Mouse (Mus musculus) midbrain, embryonic 11.5 days (tissue): ENCODE measurements around the gene Psma1. TPM values are rescaled to one million over a fixed set of nuclear protein-coding genes. Genes with fewer than 3 reads are reported as not detected.
A peak's percentile ranks its signal among the peaks of the same experiment; 100 is the strongest.

Source experiments
- ATAC-seq: fragments of 200-750 bp; cut with Nextera tagmentation; 2 replicates; pipeline ENCODE4 v1.8.0; 2017; ENCODE audit warnings: moderate TSS enrichment, moderate library complexity; ENCODE audit not compliant: low FRiP score
- DNase-seq: peaks from one replicate; pipeline ENCODE4 v3.0.0; 2015; ENCODE audit warnings: low spot score; ENCODE audit errors: missing footprints
- H3K27ac ChIP-seq: fragments of 300-500 bp; sonication (generic); 2 replicates; pipeline ENCODE4 v1.5.1; 2014; ENCODE audit warnings: low read depth, low read length
- H3K27me3 ChIP-seq: fragments of 300-500 bp; sonication (generic); 2 replicates; pipeline ENCODE4 v1.6.1; 2014; ENCODE audit warnings: mild to moderate bottlenecking, low read length, moderate library complexity, mixed read lengths; ENCODE audit not compliant: control insufficient read depth, insufficient read depth
- H3K36me3 ChIP-seq: fragments of 300-500 bp; sonication (generic); 2 replicates; pipeline ENCODE4 v1.6.1; 2014; ENCODE audit warnings: mild to moderate bottlenecking, low read length, moderate library complexity, mixed read lengths; ENCODE audit not compliant: control insufficient read depth, insufficient read depth
- H3K4me1 ChIP-seq: fragments of 300-500 bp; sonication (generic); 2 replicates; pipeline ENCODE4 v1.6.1; 2014; ENCODE audit warnings: low read length; ENCODE audit not compliant: control insufficient read depth, insufficient read depth
- H3K4me2 ChIP-seq: fragments of 300-500 bp; sonication (generic); 2 replicates; pipeline ENCODE4 v1.6.1; 2014; ENCODE audit warnings: mild to moderate bottlenecking, moderate library complexity
- H3K4me3 ChIP-seq: fragments of 300-500 bp; sonication (generic); 2 replicates; pipeline ENCODE4 v1.5.1; 2014; ENCODE audit warnings: low read depth, low read length
- H3K9ac ChIP-seq: fragments of 300-500 bp; sonication (generic); 2 replicates; pipeline ENCODE4 v1.6.1; 2014; ENCODE audit warnings: low read length
- H3K9me3 ChIP-seq: fragments of 300-500 bp; sonication (generic); 2 replicates; pipeline ENCODE4 v1.6.1; 2016; ENCODE audit warnings: low read length; ENCODE audit not compliant: control insufficient read depth
- WGBS: fragments of 180-500 bp; shearing (Covaris S2); extraction: QIAGEN DNeasy Blood & Tissue Kit; methylation state at CpG from one replicate; pipeline ENCODE4 v1.1.7; 2014; 5-methylcytosine and 5-hydroxymethylcytosine counted together
- polyA plus RNA-seq: library from polyadenylated mRNA; unstranded; fragments of >200 nt; fragmentation: Nextera tagmentation; extraction: Ambion mirVana; gene quantifications from 2 replicates; pipeline ENCODE4 v1.2.1, GENCODE M21; 2014

The Psma1 gene
- 489 and 490 TPM in 2 replicates for polyA plus RNA-seq

GRCm38 (mm10) chr7:114276005-114276752, at the start of gene Psma1:
Gene Psma1, minus strand, starts transcription at chr7:114276118.
- H3K4me1 ChIP-seq, result peaks cover 9% of the 10 kb centered on the region; the same call in 1 of the 2 replicates
- under 1% methylated on average over 39 of the region's 39 CpGs for WGBS
- peak within 1 kb of the TSS; percentile 76 for H3K4me3 ChIP-seq
- peaks cover 6% of the 10 kb centered on the region for H3K36me3 ChIP-seq
- ATAC-seq (peak; percentile 94), DNase-seq (peak; percentile 100)
- no peaks in the 10 kb centered on the region for H3K9me3 ChIP-seq
- H3K4me2 ChIP-seq, result peak within 1 kb of the TSS; percentile 78
- no peaks in the 10 kb centered on the region for H3K27me3 ChIP-seq
- H3K27ac ChIP-seq, result no peak within 1 kb of the TSS
- H3K9ac ChIP-seq, result peak within 1 kb of the TSS; percentile 91

GRCm38 (mm10) chr7:114323527-114323926, 47.6 kb upstream of the Psma1 start:
- 78% methylated on average over 1 of the region's 1 CpGs for WGBS

GRCm38 (mm10) chr7:114322531-114323441, 46.9 kb upstream of the Psma1 start:
- 80% methylated on average over 9 of the region's 9 CpGs for WGBS
- Histone ChIP-seq H3K36me3 (no peaks in the 10 kb centered on the region), H3K9me3 (no peaks in the 10 kb centered on the region), H3K4me3 (no peak overlapping the region), H3K4me2 (no peak overlapping the region), H3K27me3 (no peaks in the 10 kb centered on the region), H3K4me1 (no peaks in the 10 kb centered on the region), H3K27ac (no peak overlapping the region), H3K9ac (no peak overlapping the region)
- DNase-seq (no peak), ATAC-seq (no peak)

More at GRCm38 (mm10) chr7:114323527-114323926, 47.6 kb upstream of the Psma1 start:
- no peak overlapping the region for H3K27ac ChIP-seq
- no peaks in the 10 kb centered on the region for H3K4me1 ChIP-seq
- DNase-seq, result no peak
- H3K4me3 ChIP-seq, result no peak overlapping the region
- no peak for ATAC-seq
- H3K4me2 ChIP-seq, result no peak overlapping the region
- H3K36me3 ChIP-seq, result no peaks in the 10 kb centered on the region
- no peak overlapping the region for H3K9ac ChIP-seq
- no peaks in the 10 kb centered on the region for H3K27me3 ChIP-seq
- H3K9me3 ChIP-seq, result no peaks in the 10 kb centered on the region

- no peak overlapping the region for H3K4me2 ChIP-seq
Observed at GRCm38 (mm10) chr7:114321694-114322372, 45.9 kb upstream of the Psma1 start.

GRCm38 (mm10) chr7:114317896-114318295, 42.0 kb upstream of the Psma1 start:
- no peaks in the 10 kb centered on the region for H3K27me3 ChIP-seq
- no peaks in the 10 kb centered on the region for H3K36me3 ChIP-seq
- DNase-seq, result peak; percentile 41
- H3K4me1 ChIP-seq, result no peaks in the 10 kb centered on the region
- no peak overlapping the region for H3K27ac ChIP-seq
- H3K4me2 ChIP-seq, result no peak overlapping the region
- H3K9ac ChIP-seq, result no peak overlapping the region
- WGBS, result 94% methylated on average over 4 of the region's 4 CpGs
- H3K4me3 ChIP-seq, result no peak overlapping the region
- no peaks in the 10 kb centered on the region for H3K9me3 ChIP-seq
- ATAC-seq, result no peak

More at GRCm38 (mm10) chr7:114321694-114322372, 45.9 kb upstream of the Psma1 start:
- 55% methylated on average over 5 of the region's 5 CpGs for WGBS
- Histone ChIP-seq H3K9ac (no peak overlapping the region), H3K9me3 (no peaks in the 10 kb centered on the region), H3K27me3 (no peaks in the 10 kb centered on the region), H3K4me1 (no peaks in the 10 kb centered on the region), H3K36me3 (no peaks in the 10 kb centered on the region), H3K4me3 (no peak overlapping the region), H3K27ac (no peak overlapping the region)
- DNase-seq, result no peak
- ATAC-seq, result no peak

GRCm38 (mm10) chr7:114317389-114317792, 41.5 kb upstream of the Psma1 start:
- Histone ChIP-seq H3K4me2 (no peak overlapping the region), H3K9ac (no peak overlapping the region), H3K36me3 (no peaks in the 10 kb centered on the region), H3K27me3 (no peaks in the 10 kb centered on the region), H3K27ac (no peak overlapping the region), H3K9me3 (no peaks in the 10 kb centered on the region), H3K4me1 (no peaks in the 10 kb centered on the region), H3K4me3 (no peak overlapping the region)
- WGBS, result 74% methylated on average over 5 of the region's 5 CpGs
- peak; percentile 65 for DNase-seq
- ATAC-seq, result no peak

- no peaks in the 10 kb centered on the region for H3K27me3 ChIP-seq
- H3K9me3 ChIP-seq, result no peaks in the 10 kb centered on the region
- 67% methylated on average over 5 of the region's 5 CpGs for WGBS
- ATAC-seq (no peak), DNase-seq (no peak)
- no peak overlapping the region for H3K4me3 ChIP-seq
- H3K4me1 ChIP-seq, result no peaks in the 10 kb centered on the region
- H3K36me3 ChIP-seq, result no peaks in the 10 kb centered on the region
- H3K4me2 ChIP-seq, result no peak overlapping the region
- no peak overlapping the region for H3K27ac ChIP-seq
- H3K9ac ChIP-seq, result no peak overlapping the region
Observed at GRCm38 (mm10) chr7:114316361-114316871, 40.5 kb upstream of the Psma1 start.

GRCm38 (mm10) chr7:114311209-114311608, 35.3 kb upstream of the Psma1 start:
- no peak overlapping the region for H3K27ac ChIP-seq
- no peaks in the 10 kb centered on the region for H3K27me3 ChIP-seq
- 85% methylated on average over 5 of the region's 5 CpGs for WGBS
- no peak overlapping the region for H3K4me3 ChIP-seq
- no peak overlapping the region for H3K4me2 ChIP-seq
- no peaks in the 10 kb centered on the region for H3K4me1 ChIP-seq
- H3K9ac ChIP-seq, result no peak overlapping the region
- ATAC-seq (no peak), DNase-seq (peak; percentile 60)
- no peaks in the 10 kb centered on the region for H3K9me3 ChIP-seq
- H3K36me3 ChIP-seq, result no peaks in the 10 kb centered on the region
